Mouse (Mus musculus): ENCODE measurements around the gene Cdr2l.

DNA sequence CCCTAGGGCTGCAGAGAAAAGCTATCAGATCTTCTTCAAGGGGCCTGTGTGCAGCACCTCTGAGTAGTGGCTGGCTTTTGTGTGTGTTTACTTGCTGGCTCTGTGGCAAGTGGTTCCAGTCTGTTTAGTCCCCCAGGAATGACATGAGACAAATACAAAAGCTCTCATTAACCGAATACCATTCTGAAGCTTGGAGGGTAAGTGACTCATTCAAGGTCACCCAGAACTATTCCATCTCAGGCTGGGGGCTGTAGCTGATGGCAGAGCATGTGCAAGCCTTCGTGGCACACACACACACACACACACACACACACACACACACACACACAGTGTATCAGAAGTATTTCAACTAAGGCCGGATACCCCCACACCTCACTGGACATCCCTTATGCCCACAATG is 18.4 kb downstream of the Cdr2l start:
- no peak for TF ChIP-seq CTCF (IDR thresholded peaks at IDR 0.05; ENCODE audit: low read depth)
- no peak for TF ChIP-seq EP300 (IDR thresholded peaks at IDR 0.05; ENCODE audit: low read depth)
